Mouse (Mus musculus): ENCODE data around the gene Olfr1513.
A peak's percentile ranks its signal among the peaks of the same experiment; 100 is the strongest.
"Not testable (repeated sequence)": the region's sequence is repeated elsewhere in the genome, so short reads cannot be mapped to it uniquely, and the experiment has no call there.

Gene Olfr1513

GRCm38 (mm10) chr14:52310906-52311305 lies 45.3 kb downstream of the Olfr1513 start:
- peak; percentile 70 for ATAC-seq (ENCODE audit: low TSS enrichment)

- ATAC-seq (ENCODE audit: low TSS enrichment) = not testable (repeated sequence)
Measured at GRCm38 (mm10) chr14:52310343-52310742, 45.9 kb downstream of the Olfr1513 start.

DNA sequence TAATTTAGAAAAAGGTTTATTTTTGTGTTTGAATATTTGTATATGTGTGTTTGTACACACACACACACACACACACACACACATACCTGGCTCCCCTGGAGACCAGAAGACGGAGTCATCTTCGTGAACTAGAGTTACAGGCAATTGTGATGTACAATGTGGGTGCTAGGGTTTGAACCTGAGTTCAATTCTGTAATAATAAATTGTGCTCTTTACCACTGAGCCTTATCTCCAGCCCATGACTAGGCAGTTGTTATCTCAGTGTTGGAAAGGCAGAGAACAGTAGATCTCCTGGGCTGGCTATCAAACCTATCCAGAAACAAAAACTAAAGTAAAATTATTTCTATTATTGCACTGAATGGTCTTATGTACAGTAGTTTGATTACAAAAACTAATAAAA lies 50.1 kb downstream of the Olfr1513 start:
- ATAC-seq (ENCODE audit: low TSS enrichment) = no peak

DNA sequence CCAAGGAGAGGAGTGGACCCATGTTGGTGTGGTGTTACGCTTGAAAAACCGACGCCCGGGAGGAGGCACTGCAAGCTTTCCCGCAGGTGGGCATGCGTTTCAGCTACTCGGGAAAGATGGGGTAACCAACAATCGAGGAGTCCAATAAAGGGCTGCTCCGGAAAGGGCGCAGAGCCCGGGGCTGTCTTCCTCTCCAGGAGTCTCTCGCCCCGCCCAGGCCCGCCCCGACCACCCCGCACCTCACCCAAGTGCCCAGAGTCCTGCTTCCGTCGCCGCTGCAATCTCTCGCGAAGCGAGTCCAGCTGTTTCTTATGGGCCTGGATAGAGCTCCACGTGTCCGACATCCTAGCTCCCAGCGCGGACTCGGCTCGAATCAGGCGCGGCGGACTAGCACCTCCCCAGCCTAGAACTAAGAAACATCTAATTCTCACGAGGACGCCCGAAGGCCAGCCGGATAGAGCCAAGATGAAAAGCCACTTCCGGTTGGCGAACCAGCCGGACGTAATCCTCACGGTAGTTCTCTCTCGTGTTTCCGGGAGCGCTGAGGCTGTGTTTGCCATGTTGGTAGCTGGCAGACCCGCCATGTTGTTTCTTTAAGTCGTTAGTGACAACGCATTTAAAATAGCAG lies 51.5 kb downstream of the Olfr1513 start, which contains the start of gene Mettl3:
TSS of gene Mettl3 (minus strand) at position 485 of the 628 bp plus-strand sequence.
- ATAC-seq (ENCODE audit: low TSS enrichment) = peak; percentile 96

- not testable (repeated sequence) for ATAC-seq (ENCODE audit: low TSS enrichment)
Measured at GRCm38 (mm10) chr14:52303517-52303916, 52.7 kb downstream of the Olfr1513 start.
